Mouse (Mus musculus) liver, embryonic 11.5 days (tissue): ENCODE results near the gene Adam12. TPM values are rescaled to one million over a fixed set of nuclear protein-coding genes. Genes with fewer than 3 reads are reported as not detected.

ENCODE experiments used
- ATAC-seq: fragments of 200-750 bp; cut with Nextera tagmentation; replicated peaks from 2 replicates; pipeline ENCODE4 v1.8.0; 2017; ENCODE audit warnings: moderate number of reproducible peaks, mild to moderate bottlenecking, moderate TSS enrichment, moderate library complexity; ENCODE audit not compliant: low FRiP score
- DNase-seq: peaks from one replicate; pipeline ENCODE4 v3.0.0-alpha.2; 2017; ENCODE audit warnings: low spot score
- H3K27ac ChIP-seq: fragments of 300-500 bp; sonication (generic); 2 replicates; pipeline ENCODE4 v1.5.1; 2014; ENCODE audit warnings: mild to moderate bottlenecking, low read depth, low read length, control low read depth
- H3K27me3 ChIP-seq: fragments of 300-500 bp; sonication (generic); replicated peaks from 2 replicates; pipeline ENCODE4 v1.6.1; 2014; ENCODE audit warnings: low read length, mixed read lengths; ENCODE audit not compliant: control insufficient read depth, insufficient read depth
- H3K36me3 ChIP-seq: fragments of 300-500 bp; sonication (generic); 2 replicates; pipeline ENCODE4 v1.6.1; 2014; ENCODE audit warnings: mild to moderate bottlenecking, low read length, moderate library complexity, mixed read lengths; ENCODE audit not compliant: control insufficient read depth, insufficient read depth
- H3K4me1 ChIP-seq: fragments of 300-500 bp; sonication (generic); replicated peaks from 2 replicates; pipeline ENCODE4 v1.6.1; 2014; ENCODE audit warnings: low read length, mixed read lengths; ENCODE audit not compliant: control insufficient read depth, insufficient read depth
- H3K4me2 ChIP-seq: fragments of 300-500 bp; sonication (generic); 2 replicates; pipeline ENCODE4 v1.6.1; 2014; ENCODE audit warnings: mild to moderate bottlenecking, control low read depth, moderate library complexity
- H3K4me3 ChIP-seq: fragments of 300-500 bp; sonication (generic); 2 replicates; pipeline ENCODE4 v1.5.1; 2014; ENCODE audit warnings: low read depth, low read length, control low read depth
- H3K9ac ChIP-seq: fragments of 300-500 bp; sonication (generic); 2 replicates; pipeline ENCODE4 v1.6.1; 2014; ENCODE audit warnings: low read depth, low read length, control low read depth
- H3K9me3 ChIP-seq: fragments of 300-500 bp; sonication (generic); 2 replicates; pipeline ENCODE4 v1.6.1; 2016; ENCODE audit warnings: low read length, inconsistent platforms, mixed read lengths; ENCODE audit not compliant: control insufficient read depth
- WGBS: fragments of 180-500 bp; shearing (Covaris S2); extraction: QIAGEN DNeasy Blood & Tissue Kit; methylation state at CpG from one replicate; pipeline ENCODE4 v1.1.7; 2014; 5-methylcytosine and 5-hydroxymethylcytosine counted together
- polyA plus RNA-seq: library from polyadenylated mRNA; unstranded; fragments of >200 nt; fragmentation: Nextera tagmentation; extraction: Ambion mirVana; gene quantifications from 2 replicates; pipeline ENCODE4 v1.2.1, GENCODE M21; 2014

Adam12 gene
- polyA plus RNA-seq, 1 experiment from 2014 or later = 11.8 TPM

GRCm38 (mm10) chr7:133970407-133970806 lies 261.5 kb downstream of the Adam12 start:
- no peaks in the 10 kb centered on the region for H3K9me3 ChIP-seq
- no peak overlapping the region for H3K4me3 ChIP-seq
- no peaks in the 10 kb centered on the region for H3K36me3 ChIP-seq
- H3K27me3 ChIP-seq = no peaks in the 10 kb centered on the region
- H3K9ac ChIP-seq = no peak overlapping the region
- DNase-seq (no peak), ATAC-seq (no peak)
- no peaks in the 10 kb centered on the region; the same call in 1 of the 2 replicates for H3K4me1 ChIP-seq
- H3K27ac ChIP-seq = no peak overlapping the region
- WGBS = 62% methylated on average over 5 of the region's 5 CpGs
- H3K4me2 ChIP-seq = no peak overlapping the region

GRCm38 (mm10) chr7:133967906-133968305 lies 264.0 kb downstream of the Adam12 start:
- Histone ChIP-seq H3K27ac (no peak overlapping the region), H3K27me3 (no peaks in the 10 kb centered on the region), H3K4me1 (no peaks in the 10 kb centered on the region; the same call in 1 of the 2 replicates), H3K36me3 (no peaks in the 10 kb centered on the region), H3K4me3 (no peak overlapping the region), H3K9me3 (no peaks in the 10 kb centered on the region), H3K9ac (no peak overlapping the region), H3K4me2 (no peak overlapping the region)
- no peak for DNase-seq
- 84% methylated on average over 5 of the region's 5 CpGs for whole genome bisulfite sequencing
- ATAC-seq = no peak

GRCm38 (mm10) chr7:133963501-133963900 lies 268.4 kb downstream of the Adam12 start:
- ATAC-seq = no peak
- H3K27me3 ChIP-seq = no peaks in the 10 kb centered on the region

GRCm38 (mm10) chr7:133959200-133959599 lies 272.7 kb downstream of the Adam12 start:
- DNase-seq (no peak), ATAC-seq (no peak)
- Histone ChIP-seq H3K4me3 (no peak overlapping the region), H3K27me3 (no peaks in the 10 kb centered on the region), H3K4me1 (no peaks in the 10 kb centered on the region), H3K27ac (no peak overlapping the region), H3K36me3 (no peaks in the 10 kb centered on the region), H3K9me3 (no peaks in the 10 kb centered on the region), H3K9ac (no peak overlapping the region), H3K4me2 (no peak overlapping the region)
- WGBS = 58% methylated on average over 4 of the region's 4 CpGs

More at GRCm38 (mm10) chr7:133963501-133963900, 268.4 kb downstream of the Adam12 start:
- Histone ChIP-seq H3K4me3 (no peak overlapping the region), H3K4me1 (no peaks in the 10 kb centered on the region), H3K4me2 (no peak overlapping the region), H3K27ac (no peak overlapping the region), H3K9me3 (no peaks in the 10 kb centered on the region), H3K9ac (no peak overlapping the region), H3K36me3 (no peaks in the 10 kb centered on the region)
- WGBS = 64% methylated on average over 8 of the region's 8 CpGs
- no peak for DNase-seq

GRCm38 (mm10) chr7:133957873-133958272 lies 274.1 kb downstream of the Adam12 start:
- ATAC-seq (no peak), DNase-seq (no peak)
- no peak overlapping the region for H3K27ac ChIP-seq
- 62% methylated on average over 2 of the region's 2 CpGs for WGBS
- H3K9ac ChIP-seq = no peak overlapping the region
- no peak overlapping the region for H3K4me2 ChIP-seq
- H3K27me3 ChIP-seq = no peaks in the 10 kb centered on the region
- H3K9me3 ChIP-seq = no peaks in the 10 kb centered on the region
- H3K4me3 ChIP-seq = no peak overlapping the region
- H3K36me3 ChIP-seq = no peaks in the 10 kb centered on the region
- H3K4me1 ChIP-seq = no peaks in the 10 kb centered on the region

- Histone ChIP-seq H3K9me3 (no peaks in the 10 kb centered on the region), H3K36me3 (no peaks in the 10 kb centered on the region), H3K27me3 (no peaks in the 10 kb centered on the region), H3K4me3 (no peak overlapping the region), H3K9ac (no peak overlapping the region), H3K27ac (no peak overlapping the region), H3K4me2 (no peak overlapping the region), H3K4me1 (no peaks in the 10 kb centered on the region)
- DNase-seq (no peak), ATAC-seq (no peak)
- 53% methylated on average over 9 of the region's 9 CpGs for whole genome bisulfite sequencing
Observed at GRCm38 (mm10) chr7:133954111-133955091, 277.5 kb downstream of the Adam12 start.

GRCm38 (mm10) chr7:133951777-133952545 lies 280.0 kb downstream of the Adam12 start:
- no peak overlapping the region for H3K27ac ChIP-seq
- 77% methylated on average over 14 of the region's 14 CpGs for WGBS

GRCm38 (mm10) chr7:133947360-133947759 lies 284.6 kb downstream of the Adam12 start:
- Histone ChIP-seq H3K9ac (no peak overlapping the region), H3K9me3 (no peaks in the 10 kb centered on the region), H3K4me1 (no peaks in the 10 kb centered on the region), H3K27me3 (no peaks in the 10 kb centered on the region), H3K4me3 (no peak overlapping the region), H3K27ac (no peak overlapping the region), H3K36me3 (no peaks in the 10 kb centered on the region), H3K4me2 (no peak overlapping the region)
- ATAC-seq = no peak
- no peak for DNase-seq
- 83% methylated on average over 2 of the region's 2 CpGs for WGBS

More at GRCm38 (mm10) chr7:133951777-133952545, 280.0 kb downstream of the Adam12 start:
- Histone ChIP-seq H3K36me3 (no peaks in the 10 kb centered on the region), H3K27me3 (no peaks in the 10 kb centered on the region), H3K9ac (no peak overlapping the region), H3K4me3 (no peak overlapping the region), H3K4me2 (no peak overlapping the region), H3K9me3 (no peaks in the 10 kb centered on the region), H3K4me1 (no peaks in the 10 kb centered on the region)
- ATAC-seq (no peak), DNase-seq (no peak)
